Mouse (Mus musculus) limb, embryonic 13.5 days (tissue): ENCODE results near the gene Tram2. TPM values are rescaled to one million over a fixed set of nuclear protein-coding genes. Genes with fewer than 3 reads are reported as not detected.

ENCODE experiments used
- ATAC-seq: fragments of 200-750 bp; cut with Nextera tagmentation; 2 replicates; pipeline ENCODE4 v1.8.0; 2017; ENCODE audit warnings: low read depth, moderate number of reproducible peaks, moderate TSS enrichment; ENCODE audit not compliant: low FRiP score
- H3K27ac ChIP-seq: fragments of 300-500 bp; sonication (generic); 2 replicates; pipeline ENCODE4 v1.5.1; 2015; ENCODE audit warnings: inconsistent platforms, mild to moderate bottlenecking, moderate library complexity
- H3K27me3 ChIP-seq: fragments of 300-500 bp; sonication (generic); 2 replicates; pipeline ENCODE4 v1.6.1; 2015; ENCODE audit warnings: mild to moderate bottlenecking, inconsistent platforms
- H3K36me3 ChIP-seq: fragments of 300-500 bp; sonication (generic); 2 replicates; pipeline ENCODE4 v1.6.1; 2015; ENCODE audit warnings: inconsistent platforms, mild to moderate bottlenecking, moderate library complexity
- H3K4me1 ChIP-seq: fragments of 300-500 bp; sonication (generic); 2 replicates; pipeline ENCODE4 v1.6.1; 2015; ENCODE audit warnings: inconsistent platforms
- H3K4me2 ChIP-seq: fragments of 300-500 bp; sonication (generic); replicated peaks from 2 replicates; pipeline ENCODE4 v1.6.1; 2015; ENCODE audit warnings: inconsistent platforms, mild to moderate bottlenecking, moderate library complexity
- H3K4me3 ChIP-seq: fragments of 300-500 bp; sonication (generic); 2 replicates; pipeline ENCODE4 v1.5.1; 2015; ENCODE audit warnings: moderate library complexity, mild to moderate bottlenecking, inconsistent platforms
- H3K9ac ChIP-seq: fragments of 300-500 bp; sonication (generic); 2 replicates; pipeline ENCODE4 v1.6.1; 2015; ENCODE audit warnings: mild to moderate bottlenecking, inconsistent platforms
- H3K9me3 ChIP-seq: fragments of 300-500 bp; sonication (generic); 2 replicates; pipeline ENCODE4 v1.6.1; 2016; ENCODE audit warnings: inconsistent platforms
- WGBS: fragments of 180-500 bp; shearing (Covaris S2); methylation state at CpG from one replicate; pipeline ENCODE4 v1.1.7; 2015; 5-methylcytosine and 5-hydroxymethylcytosine counted together
- polyA plus RNA-seq: library from polyadenylated mRNA; unstranded; fragments of >200 nt; fragmentation: Nextera tagmentation; extraction: Ambion mirVana; gene quantifications from 2 replicates; pipeline ENCODE4 v1.2.1, GENCODE M21; 2015

Tram2 gene
- polyA plus RNA-seq, 1 experiment from 2014 or later = 12.4 TPM

- Histone ChIP-seq H3K9me3 (no peaks in the 10 kb centered on the region), H3K4me3 (no peak overlapping the region), H3K27me3 (no peaks in the 10 kb centered on the region), H3K36me3 (peaks cover 91% of the 10 kb centered on the region), H3K4me1 (no peaks in the 10 kb centered on the region), H3K9ac (no peak overlapping the region), H3K4me2 (no peak overlapping the region), H3K27ac (no peak overlapping the region)
- no peak for ATAC-seq
- WGBS = 76% methylated on average over 8 of the region's 8 CpGs
Measured at GRCm38 (mm10) chr1:21004596-21004995, 74.4 kb downstream of the Tram2 start.

GRCm38 (mm10) chr1:21002246-21003142 lies 76.5 kb downstream of the Tram2 start:
- no peaks in the 10 kb centered on the region for H3K27me3 ChIP-seq
- peaks cover 90% of the 10 kb centered on the region for H3K36me3 ChIP-seq
- 89% methylated on average over 14 of the region's 14 CpGs for WGBS
- no peaks in the 10 kb centered on the region for H3K9me3 ChIP-seq
- no peak overlapping the region for H3K4me2 ChIP-seq
- no peaks in the 10 kb centered on the region for H3K4me1 ChIP-seq
- no peak overlapping the region for H3K27ac ChIP-seq
- H3K4me3 ChIP-seq = no peak overlapping the region
- no peak overlapping the region for H3K9ac ChIP-seq
- peak; percentile 49 for ATAC-seq

- Histone ChIP-seq H3K4me3 (no peak overlapping the region), H3K9ac (no peak overlapping the region), H3K27ac (no peak overlapping the region), H3K27me3 (no peaks in the 10 kb centered on the region), H3K36me3 (peaks cover 45% of the 10 kb centered on the region), H3K4me1 (peaks cover 3% of the 10 kb centered on the region; the same call in 1 of the 2 replicates), H3K9me3 (no peaks in the 10 kb centered on the region), H3K4me2 (no peak overlapping the region)
- no peak for ATAC-seq
- WGBS = 71% methylated on average over 13 of the region's 13 CpGs
Measured at GRCm38 (mm10) chr1:20997881-20998389, 81.1 kb downstream of the Tram2 start.

GRCm38 (mm10) chr1:20997328-20997689 lies 81.7 kb downstream of the Tram2 start:
- Histone ChIP-seq H3K27me3 (no peaks in the 10 kb centered on the region), H3K27ac (no peak overlapping the region), H3K4me2 (no peak overlapping the region), H3K9ac (no peak overlapping the region), H3K4me3 (no peak overlapping the region), H3K4me1 (peaks cover 3% of the 10 kb centered on the region; the same call in 1 of the 2 replicates), H3K36me3 (peaks cover 39% of the 10 kb centered on the region), H3K9me3 (no peaks in the 10 kb centered on the region)
- ATAC-seq = no peak
- 93% methylated on average over 2 of the region's 2 CpGs for WGBS

GRCm38 (mm10) chr1:20996603-20997327 lies 82.3 kb downstream of the Tram2 start:
- Histone ChIP-seq H3K9ac (no peak overlapping the region), H3K27ac (no peak overlapping the region), H3K27me3 (no peaks in the 10 kb centered on the region), H3K36me3 (peaks cover 33% of the 10 kb centered on the region), H3K9me3 (no peaks in the 10 kb centered on the region), H3K4me2 (no peak overlapping the region), H3K4me1 (peaks cover 3% of the 10 kb centered on the region; the same call in 1 of the 2 replicates), H3K4me3 (no peak overlapping the region)
- 79% methylated on average over 17 of the region's 17 CpGs for WGBS
- ATAC-seq = no peak

- Histone ChIP-seq H3K27ac (no peak overlapping the region), H3K27me3 (no peaks in the 10 kb centered on the region), H3K9ac (0 out of 2 replicates have a peak overlapping the region, but pooled peaks have one; percentile 4), H3K36me3 (peaks cover 20% of the 10 kb centered on the region), H3K4me2 (no peak overlapping the region), H3K4me3 (no peak overlapping the region), H3K4me1 (peaks cover 3% of the 10 kb centered on the region; the same call in 1 of the 2 replicates), H3K9me3 (no peaks in the 10 kb centered on the region)
- WGBS = 70% methylated on average over 7 of the region's 7 CpGs
- ATAC-seq = no peak
Measured at GRCm38 (mm10) chr1:20995331-20995986, 83.6 kb downstream of the Tram2 start.

- Histone ChIP-seq H3K27me3 (no peaks in the 10 kb centered on the region), H3K4me3 (no peak overlapping the region), H3K4me2 (no peak overlapping the region), H3K9ac (no peak overlapping the region), H3K9me3 (no peaks in the 10 kb centered on the region), H3K36me3 (peaks cover 10% of the 10 kb centered on the region), H3K4me1 (peaks cover 3% of the 10 kb centered on the region; the same call in 1 of the 2 replicates), H3K27ac (no peak overlapping the region)
- ATAC-seq = no peak
- WGBS = 87% methylated on average over 5 of the region's 5 CpGs
Measured at GRCm38 (mm10) chr1:20994338-20994737, 84.7 kb downstream of the Tram2 start.

- peaks cover 3% of the 10 kb centered on the region for H3K36me3 ChIP-seq
- no peak overlapping the region for H3K9ac ChIP-seq
- no peak overlapping the region for H3K27ac ChIP-seq
- no peak overlapping the region for H3K4me3 ChIP-seq
- peaks cover 3% of the 10 kb centered on the region; the same call in 1 of the 2 replicates for H3K4me1 ChIP-seq
- H3K27me3 ChIP-seq = no peaks in the 10 kb centered on the region
- ATAC-seq = no peak
- no peak overlapping the region for H3K4me2 ChIP-seq
- WGBS = 84% methylated on average over 3 of the region's 3 CpGs
- no peaks in the 10 kb centered on the region for H3K9me3 ChIP-seq
Measured at GRCm38 (mm10) chr1:20993690-20994089, 85.3 kb downstream of the Tram2 start.

- 89% methylated on average over 11 of the region's 11 CpGs for WGBS
- no peak for ATAC-seq
- no peaks in the 10 kb centered on the region for H3K4me1 ChIP-seq
- H3K4me3 ChIP-seq = no peak overlapping the region
- H3K4me2 ChIP-seq = no peak overlapping the region
- H3K9ac ChIP-seq = no peak overlapping the region
- no peaks in the 10 kb centered on the region for H3K27me3 ChIP-seq
- no peaks in the 10 kb centered on the region for H3K36me3 ChIP-seq
- no peak overlapping the region for H3K27ac ChIP-seq
- H3K9me3 ChIP-seq = no peaks in the 10 kb centered on the region
Measured at GRCm38 (mm10) chr1:20989461-20990083, 89.5 kb downstream of the Tram2 start.

- Histone ChIP-seq H3K9ac (no peak overlapping the region), H3K9me3 (no peaks in the 10 kb centered on the region), H3K4me1 (no peaks in the 10 kb centered on the region), H3K4me2 (no peak overlapping the region), H3K27ac (no peak overlapping the region), H3K36me3 (no peaks in the 10 kb centered on the region), H3K27me3 (no peaks in the 10 kb centered on the region), H3K4me3 (no peak overlapping the region)
- WGBS = 70% methylated on average over 10 of the region's 10 CpGs
- no peak for ATAC-seq
Measured at GRCm38 (mm10) chr1:20986378-20987056, 92.5 kb downstream of the Tram2 start.

- Histone ChIP-seq H3K27ac (no peak overlapping the region), H3K4me3 (no peak overlapping the region), H3K9ac (no peak overlapping the region), H3K4me1 (no peaks in the 10 kb centered on the region), H3K36me3 (no peaks in the 10 kb centered on the region), H3K4me2 (no peak overlapping the region), H3K27me3 (no peaks in the 10 kb centered on the region), H3K9me3 (no peaks in the 10 kb centered on the region)
- ATAC-seq = no peak
- WGBS = 72% methylated on average over 4 of the region's 4 CpGs
Measured at GRCm38 (mm10) chr1:20984582-20984981, 94.4 kb downstream of the Tram2 start.
